Mouse (Mus musculus): ENCODE results near the gene Inpp5a. TPM values are rescaled to one million over a fixed set of nuclear protein-coding genes. Genes with fewer than 3 reads are reported as not detected.

The Inpp5a gene
- polyA plus RNA-seq, 1 experiment from 2014 or later = 28.4 TPM

DNA sequence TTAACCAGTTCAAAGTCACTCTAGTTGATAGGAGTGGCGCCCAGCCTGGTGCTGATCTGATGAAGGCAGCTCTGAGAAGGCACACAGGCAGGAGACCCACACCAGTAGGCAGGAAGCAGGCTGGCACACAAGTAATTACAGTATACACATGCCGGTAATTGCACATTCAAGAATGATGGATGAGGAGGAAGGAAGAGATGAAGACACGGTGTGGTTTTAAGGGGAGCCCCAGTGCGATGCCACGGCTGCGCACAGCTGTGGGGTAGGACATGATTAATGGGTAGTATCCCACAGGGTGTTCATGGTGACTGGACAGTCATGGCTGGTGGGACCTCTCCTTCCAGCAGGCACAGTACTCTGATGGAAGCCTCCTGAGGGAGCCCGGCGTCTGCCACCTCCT is 177.6 kb downstream of the Inpp5a start:
- Histone ChIP-seq H3K27me3 (ENCODE audit: control insufficient read depth, insufficient read depth, low read length) (0 out of 2 replicates have a peak, but pooled peaks cover 5% of the 10 kb centered on the region), H3K9ac (ENCODE audit: low read length) (no peak overlapping the region), H3K27ac (ENCODE audit: low read depth, low read length) (no peak overlapping the region), H3K4me3 (ENCODE audit: low read depth, low read length) (no peak overlapping the region), H3K4me2 (ENCODE audit: low read depth) (no peak overlapping the region), H3K9me3 (ENCODE audit: control insufficient read depth, low read length) (no peaks in the 10 kb centered on the region), H3K36me3 (ENCODE audit: control insufficient read depth, insufficient read depth, low read length) (no peaks in the 10 kb centered on the region), H3K4me1 (ENCODE audit: control insufficient read depth, insufficient read depth, low read length) (no peaks in the 10 kb centered on the region)
- WGBS = 63% methylated on average over 8 of the region's 8 CpGs
- no peak for ATAC-seq (ENCODE audit: insufficient read depth, low FRiP score, low TSS enrichment)
- no peak for DNase-seq (ENCODE audit: low spot score)

- Histone ChIP-seq H3K4me3 (ENCODE audit: low read depth, low read length) (no peak overlapping the region), H3K27ac (ENCODE audit: low read depth, low read length) (no peak overlapping the region), H3K27me3 (ENCODE audit: control insufficient read depth, insufficient read depth, low read length) (0 out of 2 replicates have a peak, but pooled peaks cover 5% of the 10 kb centered on the region), H3K36me3 (ENCODE audit: control insufficient read depth, insufficient read depth, low read length) (no peaks in the 10 kb centered on the region), H3K9ac (ENCODE audit: low read length) (no peak overlapping the region), H3K9me3 (ENCODE audit: control insufficient read depth, low read length) (no peaks in the 10 kb centered on the region), H3K4me2 (ENCODE audit: low read depth) (no peak overlapping the region), H3K4me1 (ENCODE audit: control insufficient read depth, insufficient read depth, low read length) (no peaks in the 10 kb centered on the region)
- 94% methylated on average over 5 of the region's 5 CpGs for WGBS
- DNase-seq (ENCODE audit: low spot score) = no peak
- no peak for ATAC-seq (ENCODE audit: insufficient read depth, low FRiP score, low TSS enrichment)
These were observed 181.9 kb downstream of the Inpp5a start for GRCm38 (mm10) chr7:139570788-139571187.

GRCm38 (mm10) chr7:139572665-139573064 is 183.8 kb downstream of the Inpp5a start:
- no peaks in the 10 kb centered on the region for H3K36me3 ChIP-seq (ENCODE audit: control insufficient read depth, insufficient read depth, low read length)
- H3K9me3 ChIP-seq (ENCODE audit: control insufficient read depth, low read length) = no peaks in the 10 kb centered on the region
- H3K4me1 ChIP-seq (ENCODE audit: control insufficient read depth, insufficient read depth, low read length) = no peaks in the 10 kb centered on the region
- DNase-seq (ENCODE audit: low spot score) (no peak), ATAC-seq (ENCODE audit: insufficient read depth, low FRiP score, low TSS enrichment) (no peak)
- peaks cover 17% of the 10 kb centered on the region for H3K27me3 ChIP-seq (ENCODE audit: control insufficient read depth, insufficient read depth, low read length)
- no peak overlapping the region for H3K4me2 ChIP-seq (ENCODE audit: low read depth)
- no peak overlapping the region for H3K4me3 ChIP-seq (ENCODE audit: low read depth, low read length)
- 92% methylated on average over 3 of the region's 3 CpGs for WGBS
- H3K27ac ChIP-seq (ENCODE audit: low read depth, low read length) = no peak overlapping the region
- no peak overlapping the region for H3K9ac ChIP-seq (ENCODE audit: low read length)

DNA sequence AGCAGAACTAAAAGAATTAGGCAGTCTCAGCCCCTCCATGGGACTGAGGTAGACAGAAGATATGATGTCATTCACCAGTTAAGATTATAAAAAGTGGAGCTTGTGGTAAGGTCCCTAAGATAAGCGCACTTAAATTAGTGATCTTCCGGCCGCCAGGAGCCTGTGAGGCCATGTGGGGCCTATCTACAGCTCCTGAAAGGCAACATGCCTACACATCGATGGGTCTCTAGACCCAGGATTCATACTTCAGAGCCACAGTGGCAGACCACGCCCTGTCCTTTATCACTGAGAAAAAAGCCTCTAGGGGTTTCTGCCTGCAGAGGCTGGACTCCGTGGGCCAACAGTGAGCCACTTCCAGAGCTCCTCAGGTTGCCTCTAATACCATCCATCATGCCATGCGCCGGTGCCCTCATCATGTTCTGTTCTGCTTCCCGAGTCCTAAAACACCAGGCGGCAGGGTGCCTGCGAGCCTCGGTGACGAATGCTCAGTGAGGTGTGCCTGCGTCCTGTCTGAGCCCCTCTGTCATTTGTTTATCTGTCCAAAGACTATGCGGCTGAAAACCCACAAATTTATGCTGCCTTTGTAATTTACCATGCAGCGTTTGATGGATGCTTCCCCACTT is 187.3 kb downstream of the Inpp5a start:
- Histone ChIP-seq H3K27ac (ENCODE audit: low read depth, low read length) (no peak overlapping the region), H3K9ac (ENCODE audit: low read length) (no peak overlapping the region), H3K9me3 (ENCODE audit: control insufficient read depth, low read length) (no peaks in the 10 kb centered on the region), H3K4me2 (ENCODE audit: low read depth) (no peak overlapping the region), H3K4me3 (ENCODE audit: low read depth, low read length) (no peak overlapping the region), H3K4me1 (ENCODE audit: control insufficient read depth, insufficient read depth, low read length) (no peaks in the 10 kb centered on the region), H3K27me3 (ENCODE audit: control insufficient read depth, insufficient read depth, low read length) (peaks cover 50% of the 10 kb centered on the region), H3K36me3 (ENCODE audit: control insufficient read depth, insufficient read depth, low read length) (no peaks in the 10 kb centered on the region)
- DNase-seq (ENCODE audit: low spot score) (no peak), ATAC-seq (ENCODE audit: insufficient read depth, low FRiP score, low TSS enrichment) (no peak)
- 71% methylated on average over 16 of the region's 16 CpGs for WGBS

DNA sequence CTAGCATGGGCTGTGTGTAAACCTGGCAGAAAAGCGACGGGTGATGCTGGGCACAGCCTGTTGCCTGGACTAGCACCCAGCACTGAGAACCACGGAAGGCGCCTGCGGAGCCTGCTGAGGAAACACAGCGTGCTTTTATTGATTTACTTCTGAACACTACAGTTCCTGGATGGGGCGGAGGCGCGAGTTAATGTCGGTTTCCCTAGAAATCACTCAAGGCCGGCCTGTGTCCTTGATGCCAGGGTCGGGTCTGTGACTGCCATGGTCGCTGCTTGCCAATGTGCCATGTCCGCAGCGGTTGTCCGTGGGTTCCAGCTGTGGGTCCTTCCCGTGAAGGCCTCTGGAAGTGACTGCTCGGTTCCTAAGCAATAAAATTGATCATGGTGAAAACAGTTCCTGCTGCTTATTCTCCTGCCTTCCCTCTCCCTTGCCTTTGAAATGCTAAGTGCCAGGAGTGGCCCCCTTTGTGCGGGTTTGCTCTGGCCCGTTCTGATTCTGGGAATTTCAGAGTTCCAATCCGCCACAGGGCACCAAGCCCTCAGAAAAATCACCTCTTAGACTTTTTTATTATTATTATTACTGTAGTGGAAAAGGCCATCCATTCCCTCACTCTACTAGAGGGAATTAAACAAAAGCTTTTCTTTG is 190.5 kb downstream of the Inpp5a start:
- H3K9ac ChIP-seq (ENCODE audit: low read length) = no peak overlapping the region
- DNase-seq (ENCODE audit: low spot score) = no peak
- 34% methylated on average over 21 of the region's 21 CpGs for WGBS
- H3K36me3 ChIP-seq (ENCODE audit: control insufficient read depth, insufficient read depth, low read length) = no peaks in the 10 kb centered on the region
- no peaks in the 10 kb centered on the region for H3K9me3 ChIP-seq (ENCODE audit: control insufficient read depth, low read length)
- H3K4me2 ChIP-seq (ENCODE audit: low read depth) = no peak overlapping the region
- H3K4me1 ChIP-seq (ENCODE audit: control insufficient read depth, insufficient read depth, low read length) = peaks cover 10% of the 10 kb centered on the region
- peaks cover 82% of the 10 kb centered on the region for H3K27me3 ChIP-seq (ENCODE audit: control insufficient read depth, insufficient read depth, low read length)
- H3K4me3 ChIP-seq (ENCODE audit: low read depth, low read length) = no peak overlapping the region
- ATAC-seq (ENCODE audit: insufficient read depth, low FRiP score, low TSS enrichment) = no peak
- H3K27ac ChIP-seq (ENCODE audit: low read depth, low read length) = no peak overlapping the region

GRCm38 (mm10) chr7:139580851-139581775 is 192.2 kb downstream of the Inpp5a start:
- ATAC-seq (ENCODE audit: insufficient read depth, low FRiP score, low TSS enrichment) = no peak
- whole genome bisulfite sequencing = under 1% methylated on average over 76 of the region's 78 CpGs
- H3K9me3 ChIP-seq (ENCODE audit: control insufficient read depth, low read length) = no peaks in the 10 kb centered on the region
- peak; percentile 54 for DNase-seq (ENCODE audit: low spot score)
- peak overlapping the region; percentile 57 for H3K4me2 ChIP-seq (ENCODE audit: low read depth)
- peaks cover 99% of the 10 kb centered on the region for H3K27me3 ChIP-seq (ENCODE audit: control insufficient read depth, insufficient read depth, low read length)
- H3K27ac ChIP-seq (ENCODE audit: low read depth, low read length) = no peak overlapping the region
- H3K9ac ChIP-seq (ENCODE audit: low read length) = no peak overlapping the region
- H3K36me3 ChIP-seq (ENCODE audit: control insufficient read depth, insufficient read depth, low read length) = no peaks in the 10 kb centered on the region
- peaks cover 10% of the 10 kb centered on the region for H3K4me1 ChIP-seq (ENCODE audit: control insufficient read depth, insufficient read depth, low read length)
- H3K4me3 ChIP-seq (ENCODE audit: low read depth, low read length) = peak overlapping the region; percentile 40

GRCm38 (mm10) chr7:139581801-139582571 is 193.1 kb downstream of the Inpp5a start:
- peaks cover 10% of the 10 kb centered on the region for H3K4me1 ChIP-seq (ENCODE audit: control insufficient read depth, insufficient read depth, low read length)
- ATAC-seq (ENCODE audit: insufficient read depth, low FRiP score, low TSS enrichment) (peak; percentile 48), DNase-seq (ENCODE audit: low spot score) (peak; percentile 57)
- peak overlapping the region; percentile 57 for H3K4me2 ChIP-seq (ENCODE audit: low read depth)
- WGBS = under 1% methylated on average over 79 of the region's 82 CpGs
- H3K27me3 ChIP-seq (ENCODE audit: control insufficient read depth, insufficient read depth, low read length) = peaks cover 100% of the 10 kb centered on the region
- no peaks in the 10 kb centered on the region for H3K36me3 ChIP-seq (ENCODE audit: control insufficient read depth, insufficient read depth, low read length)
- H3K9me3 ChIP-seq (ENCODE audit: control insufficient read depth, low read length) = no peaks in the 10 kb centered on the region
- H3K4me3 ChIP-seq (ENCODE audit: low read depth, low read length) = peak overlapping the region; percentile 40
- H3K27ac ChIP-seq (ENCODE audit: low read depth, low read length) = no peak overlapping the region
- H3K9ac ChIP-seq (ENCODE audit: low read length) = peak overlapping the region; percentile 26

DNA sequence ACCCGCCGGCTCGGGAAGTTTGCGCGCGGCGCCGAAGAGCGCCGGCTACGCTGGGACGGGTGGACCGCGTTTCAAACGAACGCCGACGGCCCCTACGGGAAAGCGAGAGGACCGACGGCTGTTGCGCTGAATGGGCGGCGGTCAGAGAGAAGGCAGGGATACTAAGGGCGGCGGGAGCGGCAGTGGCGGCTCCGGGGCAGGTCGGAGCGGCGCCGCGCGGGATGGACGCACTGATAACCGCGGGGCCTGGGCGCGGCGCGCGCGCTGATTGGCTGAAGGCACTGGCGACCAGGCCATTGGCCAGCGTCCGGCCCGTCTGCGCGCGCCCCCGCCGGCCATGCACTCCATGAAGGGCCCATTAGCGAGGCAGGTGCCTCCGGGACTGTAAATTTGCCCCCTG is 193.7 kb downstream of the Inpp5a start, which contains the start of gene Nkx6-2:
Gene Nkx6-2 (minus strand): TSS at position 203 of the 400 bp plus-strand sequence.
- WGBS = under 1% methylated on average over 55 of the region's 56 CpGs
- no peaks in the 10 kb centered on the region for H3K9me3 ChIP-seq (ENCODE audit: control insufficient read depth, low read length)
- peak; percentile 84 for ATAC-seq (ENCODE audit: insufficient read depth, low FRiP score, low TSS enrichment)
- H3K9ac ChIP-seq (ENCODE audit: low read length) = peak within 1 kb of the TSS; percentile 26
- H3K27ac ChIP-seq (ENCODE audit: low read depth, low read length) = no peak within 1 kb of the TSS
- DNase-seq (ENCODE audit: low spot score) = peak; percentile 85
- H3K4me3 ChIP-seq (ENCODE audit: low read depth, low read length) = peak within 1 kb of the TSS; percentile 40
- H3K27me3 ChIP-seq (ENCODE audit: control insufficient read depth, insufficient read depth, low read length) = peaks cover 100% of the 10 kb centered on the region
- H3K4me2 ChIP-seq (ENCODE audit: low read depth) = peak within 1 kb of the TSS; percentile 57
- H3K4me1 ChIP-seq (ENCODE audit: control insufficient read depth, insufficient read depth, low read length) = peaks cover 10% of the 10 kb centered on the region
- H3K36me3 ChIP-seq (ENCODE audit: control insufficient read depth, insufficient read depth, low read length) = no peaks in the 10 kb centered on the region

Measured in neural tube, embryonic 11.5 days (tissue).